Mouse (Mus musculus) cerebellum, postnatal 36 days (tissue): ENCODE data around the gene Dpp10.

Source experiments
- DNase-seq, 2 experiments: peaks; one replicate each; pipeline ENCODE4 v3.0.0; 2021 to 2022; ENCODE audit warnings: mixed read lengths in 2 of 2

Dpp10 gene

GRCm38 (mm10) chr1:123902628-123903027, 142.7 kb downstream of the Dpp10 start:
- DNase-seq = peak in 1 of 2 experiments; percentile 23

- DNase-seq = no peak
These were observed 144.1 kb downstream of the Dpp10 start for GRCm38 (mm10) chr1:123901218-123901617.

- DNase-seq = no peak
These were observed 158.1 kb downstream of the Dpp10 start for GRCm38 (mm10) chr1:123887243-123887642.

GRCm38 (mm10) chr1:123846881-123847280, 198.5 kb downstream of the Dpp10 start:
- no peak for DNase-seq

GRCm38 (mm10) chr1:123801206-123801605, 244.2 kb downstream of the Dpp10 start:
- DNase-seq = no peak

GRCm38 (mm10) chr1:123765511-123765910, 279.8 kb downstream of the Dpp10 start:
- DNase-seq = no peak

- no peak for DNase-seq
These were observed 283.1 kb downstream of the Dpp10 start for GRCm38 (mm10) chr1:123762272-123762671.

- DNase-seq = no peak
These were observed 289.3 kb downstream of the Dpp10 start for GRCm38 (mm10) chr1:123756055-123756454.

- DNase-seq = peak; percentile 26 to 28
These were observed 338.1 kb downstream of the Dpp10 start for GRCm38 (mm10) chr1:123707292-123707691.

- peak in 1 of 2 experiments; percentile 9 for DNase-seq
These were observed 386.9 kb downstream of the Dpp10 start for GRCm38 (mm10) chr1:123658409-123658808.

- no peak for DNase-seq
These were observed 388.8 kb downstream of the Dpp10 start for GRCm38 (mm10) chr1:123656607-123657006.

- no peak for DNase-seq
These were observed 407.5 kb downstream of the Dpp10 start for GRCm38 (mm10) chr1:123637897-123638296.

- DNase-seq = no peak
These were observed 417.1 kb downstream of the Dpp10 start for GRCm38 (mm10) chr1:123628268-123628667.

- DNase-seq = no peak
These were observed 460.5 kb downstream of the Dpp10 start for GRCm38 (mm10) chr1:123584857-123585256.

- no peak for DNase-seq
These were observed 465.2 kb downstream of the Dpp10 start for GRCm38 (mm10) chr1:123580112-123580511.

GRCm38 (mm10) chr1:123573713-123574112, 471.6 kb downstream of the Dpp10 start:
- DNase-seq = no peak

- no peak for DNase-seq
These were observed 502.9 kb downstream of the Dpp10 start for GRCm38 (mm10) chr1:123542496-123542895.

- DNase-seq = no peak
These were observed 577.6 kb downstream of the Dpp10 start for GRCm38 (mm10) chr1:123467729-123468128.

- no peak for DNase-seq
These were observed 631.2 kb downstream of the Dpp10 start for GRCm38 (mm10) chr1:123414163-123414562.

- no peak for DNase-seq
These were observed 694.1 kb downstream of the Dpp10 start for GRCm38 (mm10) chr1:123351300-123351699.

- no peak for DNase-seq
These were observed 707.5 kb downstream of the Dpp10 start for GRCm38 (mm10) chr1:123337877-123338276.

GRCm38 (mm10) chr1:123316886-123317285, 728.5 kb downstream of the Dpp10 start:
- no peak for DNase-seq
